Mouse (Mus musculus): ENCODE measurements around the gene Npas3. TPM values are rescaled to one million over a fixed set of nuclear protein-coding genes. Genes with fewer than 3 reads are reported as not detected.
A peak's percentile ranks its signal among the peaks of the same experiment; 100 is the strongest.

Gene Npas3
- polyA plus RNA-seq, 1 experiment from 2014 or later: 1.3 TPM

- H3K27me3 ChIP-seq (ENCODE audit: control insufficient read depth, insufficient read depth, low read length): no peaks in the 10 kb centered on the region
- H3K4me3 ChIP-seq (ENCODE audit: low read depth, low read length): no peak overlapping the region
- no peak overlapping the region for H3K27ac ChIP-seq (ENCODE audit: low read depth, low read length)
- peaks cover 5% of the 10 kb centered on the region for H3K4me1 ChIP-seq (ENCODE audit: control insufficient read depth, insufficient read depth, low read length)
- ATAC-seq (replicated peaks; ENCODE audit: insufficient number of reproducible peaks, low FRiP score, low TSS enrichment): no peak
- H3K9me3 ChIP-seq (replicated peaks; ENCODE audit: control insufficient read depth, low read length): no peaks in the 10 kb centered on the region
- H3K4me2 ChIP-seq: no peak overlapping the region
- no peak overlapping the region for H3K9ac ChIP-seq (ENCODE audit: low read depth, low read length)
- 79% methylated on average over 3 of the region's 3 CpGs for WGBS (ENCODE audit: insufficient replicate concordance)
- H3K36me3 ChIP-seq (ENCODE audit: control insufficient read depth, insufficient read depth, low read length): no peaks in the 10 kb centered on the region
These were observed 53.7 kb downstream of the Npas3 start for GRCm38 (mm10) chr12:53302129-53302528.

DNA sequence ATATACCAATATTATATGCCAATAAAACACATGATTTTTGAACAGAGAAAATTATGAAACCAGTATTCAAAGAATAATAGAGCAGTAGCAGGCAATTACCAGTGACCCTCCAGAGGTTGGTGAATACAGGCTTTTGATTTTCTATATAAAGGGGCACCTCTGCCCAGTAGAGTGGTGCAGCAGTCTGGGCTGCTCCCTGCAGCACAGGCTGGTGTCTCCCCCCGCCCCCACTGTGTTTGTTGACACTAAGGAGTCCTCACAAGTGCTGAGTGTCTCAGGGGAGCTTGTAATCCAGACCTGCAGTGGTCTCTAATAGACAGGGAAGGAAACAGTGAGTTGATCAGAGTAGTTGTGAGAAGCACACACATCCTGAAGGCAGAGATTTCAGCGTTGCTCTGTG is 68.2 kb downstream of the Npas3 start:
- Histone ChIP-seq H3K9me3 (replicated peaks; ENCODE audit: control insufficient read depth, low read length) (no peaks in the 10 kb centered on the region), H3K4me2 (no peak overlapping the region), H3K9ac (ENCODE audit: low read depth, low read length) (no peak overlapping the region), H3K27ac (ENCODE audit: low read depth, low read length) (no peak overlapping the region), H3K4me3 (ENCODE audit: low read depth, low read length) (no peak overlapping the region), H3K27me3 (ENCODE audit: control insufficient read depth, insufficient read depth, low read length) (no peaks in the 10 kb centered on the region), H3K36me3 (ENCODE audit: control insufficient read depth, insufficient read depth, low read length) (no peaks in the 10 kb centered on the region), H3K4me1 (ENCODE audit: control insufficient read depth, insufficient read depth, low read length) (no peaks in the 10 kb centered on the region)
- no peak for ATAC-seq (replicated peaks; ENCODE audit: insufficient number of reproducible peaks, low FRiP score, low TSS enrichment)
- 23% methylated on average over 2 of the region's 2 CpGs for WGBS (ENCODE audit: insufficient replicate concordance)

DNA sequence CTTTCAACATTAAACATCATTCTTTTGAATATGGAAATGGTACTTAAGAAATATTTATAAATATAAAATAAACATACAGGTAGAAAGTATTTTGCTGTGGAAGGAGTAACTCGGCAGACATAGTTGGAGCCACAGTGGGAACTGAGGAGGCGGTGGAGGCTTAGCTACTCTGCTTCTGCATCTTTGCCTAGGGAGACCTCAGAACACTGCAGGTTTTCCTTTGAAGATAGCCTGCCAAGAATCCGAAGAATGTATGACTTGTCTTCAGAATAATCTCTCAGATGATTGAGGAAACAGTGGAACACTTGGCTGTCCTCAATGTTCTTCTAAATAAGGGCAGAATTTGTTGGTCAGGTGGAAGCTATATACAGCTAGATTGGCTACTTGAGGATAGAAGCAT is 69.3 kb downstream of the Npas3 start:
- 39% methylated on average over 3 of the region's 3 CpGs for WGBS (ENCODE audit: insufficient replicate concordance)
- no peaks in the 10 kb centered on the region for H3K36me3 ChIP-seq (ENCODE audit: control insufficient read depth, insufficient read depth, low read length)
- H3K4me2 ChIP-seq: no peak overlapping the region
- ATAC-seq (replicated peaks; ENCODE audit: insufficient number of reproducible peaks, low FRiP score, low TSS enrichment): no peak
- no peaks in the 10 kb centered on the region for H3K9me3 ChIP-seq (replicated peaks; ENCODE audit: control insufficient read depth, low read length)
- no peak overlapping the region for H3K9ac ChIP-seq (ENCODE audit: low read depth, low read length)
- H3K27me3 ChIP-seq (ENCODE audit: control insufficient read depth, insufficient read depth, low read length): no peaks in the 10 kb centered on the region
- no peak overlapping the region for H3K4me3 ChIP-seq (ENCODE audit: low read depth, low read length)
- no peak overlapping the region for H3K27ac ChIP-seq (ENCODE audit: low read depth, low read length)
- no peaks in the 10 kb centered on the region for H3K4me1 ChIP-seq (ENCODE audit: control insufficient read depth, insufficient read depth, low read length)

DNA sequence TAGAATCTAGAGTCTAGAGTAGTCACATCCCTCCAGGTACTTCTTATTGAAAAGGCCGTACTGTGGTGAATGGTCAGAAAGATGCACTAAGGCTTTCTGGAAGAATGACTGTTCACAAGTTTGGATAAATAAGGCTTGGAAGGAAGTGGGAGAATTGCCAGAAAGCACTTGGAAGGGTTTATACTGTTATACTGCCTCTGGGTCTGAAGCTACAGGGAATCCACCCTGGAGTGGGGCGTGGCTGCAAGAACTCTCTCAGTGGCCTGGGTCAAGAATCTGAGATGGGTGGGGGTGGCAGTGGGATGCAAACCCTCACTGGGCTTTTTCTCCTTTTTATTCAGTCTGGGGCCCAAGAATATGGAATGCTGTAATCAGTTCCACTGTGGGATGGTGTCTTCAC is 72.0 kb downstream of the Npas3 start:
- H3K4me2 ChIP-seq: no peak overlapping the region
- WGBS (ENCODE audit: insufficient replicate concordance): 88% methylated on average over 2 of the region's 2 CpGs
- no peaks in the 10 kb centered on the region for H3K27me3 ChIP-seq (ENCODE audit: control insufficient read depth, insufficient read depth, low read length)
- H3K27ac ChIP-seq (ENCODE audit: low read depth, low read length): no peak overlapping the region
- H3K4me3 ChIP-seq (ENCODE audit: low read depth, low read length): no peak overlapping the region
- no peak for ATAC-seq (replicated peaks; ENCODE audit: insufficient number of reproducible peaks, low FRiP score, low TSS enrichment)
- no peaks in the 10 kb centered on the region for H3K4me1 ChIP-seq (ENCODE audit: control insufficient read depth, insufficient read depth, low read length)
- H3K36me3 ChIP-seq (ENCODE audit: control insufficient read depth, insufficient read depth, low read length): no peaks in the 10 kb centered on the region
- no peaks in the 10 kb centered on the region for H3K9me3 ChIP-seq (replicated peaks; ENCODE audit: control insufficient read depth, low read length)
- H3K9ac ChIP-seq (ENCODE audit: low read depth, low read length): no peak overlapping the region

DNA sequence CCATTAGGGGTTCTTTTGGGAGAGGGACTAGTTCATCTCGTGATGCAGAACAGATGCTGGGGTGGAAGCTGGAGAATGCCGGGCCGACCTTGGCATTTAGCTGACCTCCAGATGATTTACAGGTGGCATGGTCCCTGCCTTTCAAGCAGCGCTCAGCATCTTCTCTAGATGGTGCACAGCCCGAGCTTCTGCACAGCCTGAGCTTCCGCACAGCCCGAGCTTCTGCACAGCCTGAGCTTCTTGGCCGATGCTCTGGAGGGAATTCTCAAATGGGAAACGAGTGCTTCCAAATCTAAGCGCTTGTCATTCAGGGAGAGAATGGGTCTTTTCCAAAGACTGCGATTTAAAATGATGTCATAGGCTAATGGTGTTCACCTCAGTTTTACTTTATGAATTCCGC is 72.5 kb downstream of the Npas3 start:
- no peak for ATAC-seq (replicated peaks; ENCODE audit: insufficient number of reproducible peaks, low FRiP score, low TSS enrichment)
- H3K4me3 ChIP-seq (ENCODE audit: low read depth, low read length): no peak overlapping the region
- H3K4me1 ChIP-seq (ENCODE audit: control insufficient read depth, insufficient read depth, low read length): no peaks in the 10 kb centered on the region
- WGBS (ENCODE audit: insufficient replicate concordance): 76% methylated on average over 12 of the region's 12 CpGs
- no peak overlapping the region for H3K4me2 ChIP-seq
- no peak overlapping the region for H3K9ac ChIP-seq (ENCODE audit: low read depth, low read length)
- H3K27me3 ChIP-seq (ENCODE audit: control insufficient read depth, insufficient read depth, low read length): no peaks in the 10 kb centered on the region
- H3K9me3 ChIP-seq (replicated peaks; ENCODE audit: control insufficient read depth, low read length): no peaks in the 10 kb centered on the region
- H3K36me3 ChIP-seq (ENCODE audit: control insufficient read depth, insufficient read depth, low read length): no peaks in the 10 kb centered on the region
- H3K27ac ChIP-seq (ENCODE audit: low read depth, low read length): no peak overlapping the region

DNA sequence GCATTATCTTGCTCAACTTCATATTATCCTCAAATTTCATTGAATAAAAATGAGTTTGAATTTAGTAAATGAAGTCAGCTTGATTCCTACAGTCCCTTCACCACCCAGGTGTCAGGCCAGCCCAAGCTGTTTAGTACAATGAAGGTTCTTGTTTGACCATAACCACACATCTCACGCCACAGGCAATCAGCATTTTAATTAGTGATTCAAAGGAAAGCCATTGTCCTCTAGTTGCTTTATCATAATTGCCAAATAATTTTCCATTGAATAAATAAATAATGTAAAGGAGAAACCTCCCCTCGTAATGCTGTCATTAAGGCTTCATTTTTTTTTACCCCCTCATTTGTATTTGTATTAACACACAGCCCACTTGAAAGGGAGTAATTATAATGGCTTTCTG is 73.5 kb downstream of the Npas3 start:
- Histone ChIP-seq H3K4me1 (ENCODE audit: control insufficient read depth, insufficient read depth, low read length) (no peaks in the 10 kb centered on the region), H3K36me3 (ENCODE audit: control insufficient read depth, insufficient read depth, low read length) (no peaks in the 10 kb centered on the region), H3K9ac (ENCODE audit: low read depth, low read length) (no peak overlapping the region), H3K9me3 (replicated peaks; ENCODE audit: control insufficient read depth, low read length) (no peaks in the 10 kb centered on the region), H3K27me3 (ENCODE audit: control insufficient read depth, insufficient read depth, low read length) (no peaks in the 10 kb centered on the region), H3K27ac (ENCODE audit: low read depth, low read length) (no peak overlapping the region), H3K4me3 (ENCODE audit: low read depth, low read length) (no peak overlapping the region), H3K4me2 (no peak overlapping the region)
- 66% methylated on average over 2 of the region's 2 CpGs for WGBS (ENCODE audit: insufficient replicate concordance)
- ATAC-seq (replicated peaks; ENCODE audit: insufficient number of reproducible peaks, low FRiP score, low TSS enrichment): no peak

GRCm38 (mm10) chr12:53327653-53328188 is 79.2 kb downstream of the Npas3 start:
- no peak overlapping the region for H3K4me3 ChIP-seq (ENCODE audit: low read depth, low read length)
- no peaks in the 10 kb centered on the region for H3K27me3 ChIP-seq (ENCODE audit: control insufficient read depth, insufficient read depth, low read length)
- no peak overlapping the region for H3K9ac ChIP-seq (ENCODE audit: low read depth, low read length)
- H3K9me3 ChIP-seq (replicated peaks; ENCODE audit: control insufficient read depth, low read length): no peaks in the 10 kb centered on the region
- H3K4me1 ChIP-seq (ENCODE audit: control insufficient read depth, insufficient read depth, low read length): no peaks in the 10 kb centered on the region; the same call in 1 of the 2 replicates
- H3K36me3 ChIP-seq (ENCODE audit: control insufficient read depth, insufficient read depth, low read length): no peaks in the 10 kb centered on the region
- WGBS (ENCODE audit: insufficient replicate concordance): 40% methylated on average over 3 of the region's 3 CpGs
- peak overlapping the region; percentile 16; the same call in 1 of the 2 replicates for H3K4me2 ChIP-seq
- H3K27ac ChIP-seq (ENCODE audit: low read depth, low read length): no peak overlapping the region
- ATAC-seq (replicated peaks; ENCODE audit: insufficient number of reproducible peaks, low FRiP score, low TSS enrichment): no peak

GRCm38 (mm10) chr12:53328257-53328736 is 79.8 kb downstream of the Npas3 start:
- no peak overlapping the region for H3K27ac ChIP-seq (ENCODE audit: low read depth, low read length)
- H3K9me3 ChIP-seq (replicated peaks; ENCODE audit: control insufficient read depth, low read length): no peaks in the 10 kb centered on the region
- H3K36me3 ChIP-seq (ENCODE audit: control insufficient read depth, insufficient read depth, low read length): no peaks in the 10 kb centered on the region
- no peak overlapping the region for H3K4me2 ChIP-seq
- WGBS (ENCODE audit: insufficient replicate concordance): 35% methylated on average over 5 of the region's 5 CpGs
- H3K4me1 ChIP-seq (ENCODE audit: control insufficient read depth, insufficient read depth, low read length): no peaks in the 10 kb centered on the region; the same call in 1 of the 2 replicates
- H3K4me3 ChIP-seq (ENCODE audit: low read depth, low read length): no peak overlapping the region
- no peak for ATAC-seq (replicated peaks; ENCODE audit: insufficient number of reproducible peaks, low FRiP score, low TSS enrichment)
- no peak overlapping the region for H3K9ac ChIP-seq (ENCODE audit: low read depth, low read length)
- H3K27me3 ChIP-seq (ENCODE audit: control insufficient read depth, insufficient read depth, low read length): no peaks in the 10 kb centered on the region

DNA sequence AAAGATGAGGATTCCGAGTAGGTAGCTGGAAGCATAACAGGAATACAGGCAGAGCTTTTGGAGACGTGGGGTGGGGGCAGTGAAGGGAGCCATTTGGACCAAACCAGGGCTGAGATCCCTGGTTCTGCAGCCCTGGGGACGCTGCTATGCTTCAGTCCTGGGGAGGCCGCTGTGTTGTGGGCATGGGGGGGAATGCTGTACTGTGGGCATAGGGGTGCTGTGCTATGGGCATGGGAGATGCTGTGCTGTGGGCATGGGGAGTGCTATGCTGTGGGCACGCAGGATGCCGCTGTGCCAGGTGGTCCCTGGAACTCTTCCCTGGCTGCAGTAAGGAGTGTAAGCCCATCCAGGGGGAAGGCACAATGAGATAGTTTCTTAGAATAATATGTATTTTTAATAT is 81.7 kb downstream of the Npas3 start:
- Histone ChIP-seq H3K4me1 (ENCODE audit: control insufficient read depth, insufficient read depth, low read length) (no peaks in the 10 kb centered on the region; the same call in 1 of the 2 replicates), H3K36me3 (ENCODE audit: control insufficient read depth, insufficient read depth, low read length) (no peaks in the 10 kb centered on the region), H3K27me3 (ENCODE audit: control insufficient read depth, insufficient read depth, low read length) (no peaks in the 10 kb centered on the region), H3K27ac (ENCODE audit: low read depth, low read length) (no peak overlapping the region), H3K9me3 (replicated peaks; ENCODE audit: control insufficient read depth, low read length) (no peaks in the 10 kb centered on the region), H3K4me3 (ENCODE audit: low read depth, low read length) (no peak overlapping the region), H3K4me2 (no peak overlapping the region), H3K9ac (ENCODE audit: low read depth, low read length) (no peak overlapping the region)
- no peak for ATAC-seq (replicated peaks; ENCODE audit: insufficient number of reproducible peaks, low FRiP score, low TSS enrichment)
- 77% methylated on average over 6 of the region's 6 CpGs for WGBS (ENCODE audit: insufficient replicate concordance)
